Mouse (Mus musculus) embryonic facial prominence, embryonic 14.5 days (tissue): ENCODE results near the gene G0s2. TPM values are rescaled to one million over a fixed set of nuclear protein-coding genes. Genes with fewer than 3 reads are reported as not detected.

Experiments used
- ATAC-seq: fragments of 200-750 bp; cut with Nextera tagmentation; 2 replicates; pipeline ENCODE4 v1.8.0; 2017; ENCODE audit warnings: low read depth, moderate number of reproducible peaks, moderate TSS enrichment
- DNase-seq: peaks from one replicate; pipeline ENCODE4 v3.0.0-alpha.2; 2015; ENCODE audit warnings: low spot score
- H3K27ac ChIP-seq: fragments of 300-500 bp; sonication (generic); replicated peaks from 2 replicates; pipeline ENCODE4 v1.5.1; 2014; ENCODE audit warnings: low read depth, mild to moderate bottlenecking, low read length, moderate library complexity
- H3K27me3 ChIP-seq: fragments of 300-500 bp; sonication (generic); replicated peaks from 2 replicates; pipeline ENCODE4 v1.6.1; 2014; ENCODE audit warnings: low read length; ENCODE audit not compliant: control insufficient read depth, insufficient read depth
- H3K36me3 ChIP-seq: fragments of 300-500 bp; sonication (generic); 2 replicates; pipeline ENCODE4 v1.6.1; 2014; ENCODE audit warnings: low read length, mixed read lengths; ENCODE audit not compliant: control insufficient read depth, insufficient read depth
- H3K4me1 ChIP-seq: fragments of 300-500 bp; sonication (generic); 2 replicates; pipeline ENCODE4 v1.6.1; 2014; ENCODE audit warnings: antibody characterized with exemption, low read length; ENCODE audit not compliant: control insufficient read depth, insufficient read depth
- H3K4me2 ChIP-seq: fragments of 300-500 bp; sonication (generic); 2 replicates; pipeline ENCODE4 v1.6.1; 2014; ENCODE audit warnings: low read depth, mild to moderate bottlenecking, low read length, moderate library complexity, mixed read lengths
- H3K4me3 ChIP-seq: fragments of 300-500 bp; sonication (generic); 2 replicates; pipeline ENCODE4 v1.5.1; 2014; ENCODE audit warnings: low read depth, mild to moderate bottlenecking, low read length
- H3K9ac ChIP-seq: fragments of 300-500 bp; sonication (generic); 2 replicates; pipeline ENCODE4 v1.6.1; 2014; ENCODE audit warnings: low read depth, mild to moderate bottlenecking, low read length, moderate library complexity, mixed read lengths
- H3K9me3 ChIP-seq: fragments of 300-500 bp; sonication (generic); 2 replicates; pipeline ENCODE4 v1.6.1; 2016; ENCODE audit warnings: low read length; ENCODE audit not compliant: control insufficient read depth
- WGBS: fragments of 180-500 bp; shearing (Covaris S2); extraction: QIAGEN DNeasy Blood & Tissue Kit; methylation state at CpG from one replicate; pipeline ENCODE4 v1.1.7; 2014; 5-methylcytosine and 5-hydroxymethylcytosine counted together
- polyA plus RNA-seq: library from polyadenylated mRNA; unstranded; fragments of >200 nt; fragmentation: Nextera tagmentation; extraction: Ambion mirVana; gene quantifications from 2 replicates; pipeline ENCODE4 v1.2.1, GENCODE M21; 2014

The G0s2 gene
- polyA plus RNA-seq, 1 experiment from 2014 or later: 57.8 TPM

- Histone ChIP-seq H3K36me3 (no peaks in the 10 kb centered on the region), H3K9me3 (no peaks in the 10 kb centered on the region), H3K4me3 (no peak overlapping the region), H3K4me1 (no peaks in the 10 kb centered on the region; the same call in 1 of the 2 replicates), H3K27me3 (no peaks in the 10 kb centered on the region), H3K9ac (no peak overlapping the region), H3K4me2 (no peak overlapping the region), H3K27ac (no peak overlapping the region)
- DNase-seq (no peak), ATAC-seq (no peak)
- whole genome bisulfite sequencing: 78% methylated on average over 1 of the region's 1 CpGs
These were observed 36.9 kb upstream of the G0s2 start for GRCm38 (mm10) chr1:193309785-193310518.

- Histone ChIP-seq H3K27ac (no peak overlapping the region), H3K27me3 (no peaks in the 10 kb centered on the region), H3K9me3 (no peaks in the 10 kb centered on the region), H3K36me3 (no peaks in the 10 kb centered on the region), H3K9ac (no peak overlapping the region), H3K4me1 (no peaks in the 10 kb centered on the region; the same call in 1 of the 2 replicates), H3K4me2 (no peak overlapping the region), H3K4me3 (no peak overlapping the region)
- DNase-seq: no peak
- WGBS: 83% methylated on average over 2 of the region's 2 CpGs
- no peak for ATAC-seq
These were observed 33.8 kb upstream of the G0s2 start for GRCm38 (mm10) chr1:193306832-193307231.

GRCm38 (mm10) chr1:193305386-193305785 lies 32.4 kb upstream of the G0s2 start:
- Histone ChIP-seq H3K9ac (no peak overlapping the region), H3K4me2 (no peak overlapping the region), H3K27me3 (no peaks in the 10 kb centered on the region), H3K4me3 (no peak overlapping the region), H3K36me3 (no peaks in the 10 kb centered on the region), H3K27ac (no peak overlapping the region), H3K4me1 (no peaks in the 10 kb centered on the region; the same call in 1 of the 2 replicates), H3K9me3 (no peaks in the 10 kb centered on the region)
- WGBS: 45% methylated on average over 7 of the region's 7 CpGs
- ATAC-seq (no peak), DNase-seq (peak; percentile 50)

DNA sequence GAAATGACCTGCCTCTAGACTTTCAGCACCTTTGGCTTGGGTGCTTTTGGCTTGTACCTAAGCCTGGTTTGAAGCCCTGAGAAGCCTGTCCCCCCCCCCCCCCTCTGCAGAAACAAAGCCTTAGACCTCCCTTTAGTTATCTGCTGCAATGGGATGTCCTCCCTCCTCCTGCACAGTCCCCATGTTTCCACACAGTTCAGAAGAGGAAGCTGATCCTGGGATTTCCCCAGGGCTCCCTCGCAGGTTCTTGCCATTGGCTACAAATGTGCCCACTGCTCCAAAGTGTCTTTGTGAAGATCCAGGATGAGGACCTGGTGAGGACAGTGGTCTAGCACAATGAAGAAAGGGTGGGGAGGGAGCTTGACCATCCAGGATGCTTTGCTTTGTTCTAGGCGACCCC lies 30.1 kb upstream of the G0s2 start:
- H3K4me2 ChIP-seq: no peak overlapping the region
- no peak for ATAC-seq
- no peak overlapping the region for H3K27ac ChIP-seq

GRCm38 (mm10) chr1:193302093-193302405 lies 29.0 kb upstream of the G0s2 start:
- Histone ChIP-seq H3K4me3 (peak overlapping the region; percentile 10; the same call in 1 of the 2 replicates), H3K4me2 (peak overlapping the region; percentile 33), H3K27me3 (no peaks in the 10 kb centered on the region), H3K36me3 (no peaks in the 10 kb centered on the region), H3K9me3 (no peaks in the 10 kb centered on the region), H3K9ac (no peak overlapping the region), H3K4me1 (no peaks in the 10 kb centered on the region; the same call in 1 of the 2 replicates), H3K27ac (no peak overlapping the region)
- ATAC-seq: no peak
- DNase-seq: no peak
- 58% methylated on average over 8 of the region's 8 CpGs for WGBS

More for the DNA sequence above, 30.1 kb upstream of the G0s2 start:
- no peaks in the 10 kb centered on the region; the same call in 1 of the 2 replicates for H3K4me1 ChIP-seq
- no peaks in the 10 kb centered on the region for H3K9me3 ChIP-seq
- H3K4me3 ChIP-seq: no peak overlapping the region
- no peak for DNase-seq
- no peaks in the 10 kb centered on the region for H3K27me3 ChIP-seq
- WGBS: 55% methylated on average over 2 of the region's 2 CpGs
- H3K36me3 ChIP-seq: no peaks in the 10 kb centered on the region
- no peak overlapping the region for H3K9ac ChIP-seq

GRCm38 (mm10) chr1:193301216-193302092 lies 28.4 kb upstream of the G0s2 start:
- 56% methylated on average over 6 of the region's 6 CpGs for WGBS
- Histone ChIP-seq H3K4me3 (peak overlapping the region; percentile 10; the same call in 1 of the 2 replicates), H3K9me3 (no peaks in the 10 kb centered on the region), H3K4me1 (no peaks in the 10 kb centered on the region; the same call in 1 of the 2 replicates), H3K4me2 (peak overlapping the region; percentile 33), H3K27me3 (no peaks in the 10 kb centered on the region), H3K27ac (0 out of 2 replicates have a peak overlapping the region, but pooled peaks have one; percentile 4), H3K36me3 (no peaks in the 10 kb centered on the region), H3K9ac (no peak overlapping the region)
- peak; percentile 65 for DNase-seq
- ATAC-seq: peak; percentile 83

DNA sequence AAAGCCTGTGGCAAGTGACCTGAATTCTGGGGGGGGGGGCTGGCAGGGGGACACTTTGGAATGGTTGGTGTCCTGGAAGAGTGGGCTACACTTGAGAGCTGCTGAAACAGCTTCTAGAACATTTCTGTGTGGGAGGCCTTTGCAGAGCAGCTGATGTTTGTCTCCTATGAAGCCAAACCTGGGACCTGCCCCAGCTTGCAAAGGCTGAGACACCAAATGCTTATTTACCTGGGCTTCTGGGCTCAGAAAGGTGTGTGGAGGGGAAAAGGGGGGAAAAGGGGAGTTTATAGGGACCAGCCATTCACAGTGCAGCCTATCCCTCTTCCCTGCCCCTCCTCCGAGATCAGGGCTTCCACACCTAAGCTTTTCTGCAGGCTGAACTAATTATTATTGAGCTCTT lies 27.0 kb upstream of the G0s2 start:
- H3K27me3 ChIP-seq: no peaks in the 10 kb centered on the region
- no peak overlapping the region for H3K9ac ChIP-seq
- H3K9me3 ChIP-seq: no peaks in the 10 kb centered on the region
- no peak overlapping the region for H3K4me2 ChIP-seq
- no peak overlapping the region for H3K27ac ChIP-seq
- DNase-seq (peak; percentile 65), ATAC-seq (peak; percentile 42; the same call in 1 of the 2 replicates)
- no peak overlapping the region for H3K4me3 ChIP-seq
- H3K36me3 ChIP-seq: no peaks in the 10 kb centered on the region
- WGBS: 27% methylated on average over 1 of the region's 1 CpGs
- no peaks in the 10 kb centered on the region for H3K4me1 ChIP-seq

DNA sequence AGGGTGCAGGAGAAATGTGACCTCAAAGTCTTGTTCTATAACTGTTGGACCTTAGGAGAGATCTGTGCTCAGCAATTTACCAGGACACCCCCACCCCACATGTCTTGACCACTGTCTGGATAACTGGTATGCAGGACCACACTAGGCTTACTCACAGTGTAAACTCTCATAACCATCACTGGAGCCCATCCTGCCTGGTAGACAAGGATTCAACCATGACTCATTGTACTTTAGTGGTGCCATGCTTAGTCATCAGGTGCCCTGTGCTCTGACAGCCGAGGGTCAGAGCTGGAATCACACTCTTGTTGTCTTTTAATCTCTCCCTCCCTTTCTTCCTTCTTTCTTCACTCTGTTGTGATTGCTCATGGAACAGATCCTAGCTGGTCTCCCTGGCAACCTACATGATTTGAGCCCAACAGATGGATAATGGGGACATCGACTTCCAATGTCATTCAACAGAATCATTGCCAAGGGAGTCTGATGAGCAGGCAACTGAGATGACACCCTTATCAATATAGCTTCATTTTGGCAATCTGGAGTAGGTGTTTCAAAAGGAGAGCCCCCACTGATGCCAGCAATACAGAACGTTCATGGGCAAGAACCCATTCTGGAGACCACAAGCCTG lies 25.2 kb upstream of the G0s2 start:
- H3K4me1 ChIP-seq: no peaks in the 10 kb centered on the region
- no peaks in the 10 kb centered on the region for H3K9me3 ChIP-seq
- H3K27ac ChIP-seq: no peak overlapping the region
- no peaks in the 10 kb centered on the region for H3K27me3 ChIP-seq
- ATAC-seq: no peak
- H3K4me2 ChIP-seq: no peak overlapping the region
- no peak overlapping the region for H3K4me3 ChIP-seq
- H3K36me3 ChIP-seq: no peaks in the 10 kb centered on the region
- no peak for DNase-seq
- 81% methylated on average over 3 of the region's 3 CpGs for WGBS
- no peak overlapping the region for H3K9ac ChIP-seq
